Mouse (Mus musculus) G1E (cell line): ENCODE data around the gene Itk.

Experiments used
- CTCF ChIP-seq: IDR thresholded peaks from 2 replicates; pipeline ENCODE4 v1.5.1; 2012; ENCODE audit warnings: low read depth, low read length, inconsistent platforms, mixed read lengths
- GATA1 ChIP-seq: IDR thresholded peaks from 2 replicates; pipeline ENCODE4 v1.6.1; 2012; ENCODE audit warnings: borderline replicate concordance, low read length, inconsistent platforms, mixed read lengths
- GATA2 ChIP-seq: IDR thresholded peaks from 2 replicates; pipeline ENCODE4 v1.6.1; 2012; ENCODE audit warnings: low read depth, low read length, inconsistent platforms, borderline replicate concordance
- POLR2AphosphoS5 ChIP-seq: IDR thresholded peaks from 2 replicates; pipeline ENCODE4 v1.6.1; 2012; ENCODE audit warnings: low read depth, low read length, inconsistent platforms; ENCODE audit not compliant: insufficient replicate concordance
- TAL1 ChIP-seq: conservative IDR thresholded peaks from 2 replicates; pipeline ENCODE4 v1.6.1; 2012; ENCODE audit warnings: low read depth, low read length, inconsistent platforms, mixed read lengths

DNA sequence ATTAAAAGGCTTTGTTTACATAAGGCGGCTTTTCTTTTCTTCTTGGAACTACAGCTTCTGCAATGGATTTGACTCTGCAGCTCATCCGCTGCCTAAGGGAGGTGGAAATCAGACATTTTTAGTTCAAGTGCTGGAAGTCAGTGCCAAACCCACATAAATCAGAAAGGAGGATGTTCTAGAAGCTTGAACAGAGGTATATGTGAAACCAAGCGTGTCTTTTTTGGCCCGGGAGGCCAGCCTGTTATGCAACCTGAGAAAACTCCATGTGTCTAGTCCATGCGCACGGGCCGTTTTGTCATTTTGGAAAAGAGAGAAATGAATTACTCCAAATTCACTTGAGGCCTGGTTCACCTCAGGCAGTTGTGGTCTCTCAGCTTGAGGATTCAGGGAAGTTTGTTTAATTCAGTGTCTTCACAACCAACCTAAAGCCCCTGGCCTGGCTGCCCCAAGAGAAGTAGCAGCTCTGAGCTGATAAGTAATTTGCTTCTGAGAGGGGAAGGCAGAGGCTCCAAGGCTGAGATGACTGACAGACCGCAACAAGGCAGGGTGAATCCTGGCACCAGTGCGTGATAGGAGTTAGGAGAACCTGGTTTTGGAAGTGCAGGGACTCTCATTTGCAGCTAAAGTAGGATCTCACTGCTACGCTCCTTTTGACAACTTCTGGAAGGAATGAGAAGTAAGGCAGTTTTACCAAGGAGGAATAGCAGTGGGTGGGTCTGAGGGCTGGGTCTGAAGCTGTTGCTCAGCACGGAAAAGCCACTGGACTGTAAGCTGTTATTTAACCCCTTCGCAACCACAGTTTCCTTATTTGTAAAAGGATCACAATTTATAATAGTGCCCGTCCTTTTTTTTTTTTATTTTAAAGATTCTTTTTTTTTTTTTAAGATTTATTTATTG is 90.2 kb downstream of the Itk start:
- no peak for TF ChIP-seq CTCF
- TF ChIP-seq TAL1: no peak
- TF ChIP-seq GATA1: no peak
- TF ChIP-seq POLR2AphosphoS5: no peak
- TF ChIP-seq GATA2: no peak
